12 mouse cellular contexts compared by ENCODE assay signal in the genomic region with DNA sequence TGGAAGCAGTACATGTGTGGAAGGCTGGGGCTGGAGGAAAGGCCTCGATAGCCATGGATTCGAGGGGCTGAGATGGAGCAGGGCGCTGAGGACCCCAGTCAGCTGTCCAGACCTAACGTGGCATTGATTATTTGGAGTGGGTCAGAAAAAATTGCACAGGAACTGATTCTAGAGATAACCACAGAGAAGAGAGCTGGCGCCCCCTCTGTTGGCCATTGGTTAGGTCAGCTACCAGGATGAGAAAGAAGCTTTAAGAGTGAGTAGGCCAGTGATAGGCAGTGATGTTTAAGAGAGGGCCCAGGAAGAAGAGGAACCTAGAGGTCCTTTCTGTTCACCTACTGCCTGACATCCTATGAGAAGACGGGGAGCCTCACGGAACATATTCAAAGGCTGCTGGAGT. TPM values are rescaled to one million over a fixed set of nuclear protein-coding genes. Genes with fewer than 3 reads are reported as not detected.
DNase-seq lines count a peak whose midpoint lies in the region; ATAC-seq and TF ChIP-seq lines count a peak whose summit lies in the region.
"Had no signal": no experiment of that assay in that cellular context is flagged by ENCODE, and none has a peak within 500 bp of the region (broad histone marks: within the 10 kb centered on the region; RNA-seq: fewer than 3 reads in every experiment).

No protein-coding gene starts in this region.

- peaks cover 16% of the 10 kb centered on the region; the same call in 1 of the 2 replicates for H3K36me3 ChIP-seq in intestine, postnatal 0 days (ENCODE audit: control insufficient read depth, insufficient read depth)
- H3K36me3 ChIP-seq in intestine, embryonic 15.5 days, result peaks cover 6% of the 10 kb centered on the region
- peaks cover 12% of the 10 kb centered on the region for H3K36me3 ChIP-seq in thymus, adult 2 months (ENCODE audit: control insufficient read depth, insufficient read depth, low read length)
- H3K36me3 ChIP-seq in splenic B cell, adult 2 months (ENCODE audit: control insufficient read depth, insufficient read depth, low read length, poor library complexity, severe bottlenecking), result peaks cover 2% of the 10 kb centered on the region; the same call in 1 of the 2 replicates

- TF ChIP-seq POLR2A in thymus, adult 2 months (IDR thresholded peaks at IDR 0.05; ENCODE audit: control insufficient read depth, extremely low read depth, insufficient read depth, low read length, poor library complexity), result no peak
- no peak for TF ChIP-seq POLR2A in cortical plate, adult 2 months (IDR thresholded peaks at IDR 0.05; ENCODE audit: extremely low read depth, insufficient read depth, low read length)

- H3K9ac ChIP-seq in intestine, postnatal 0 days (ENCODE audit: low read depth, low read length), result no peak overlapping the region
- H3K9ac ChIP-seq in intestine, embryonic 15.5 days, result no peak overlapping the region
- H3K9ac ChIP-seq: hindbrain, embryonic 12.5 days; midbrain, embryonic 12.5 days had no signal

- DNase-seq in thymus, adult 2 months, result peak; percentile 24
- DNase-seq in thymus, adult 18-20 months, result no peak
- peak; percentile 58 for DNase-seq in splenic B cell, adult 2 months (ENCODE audit: low read depth, low spot score)
- DNase-seq in right cerebral cortex, adult 18-20 months, result no peak

- H3K27ac ChIP-seq in intestine, postnatal 0 days (ENCODE audit: low read depth, low read length), result no peak overlapping the region
- H3K27ac ChIP-seq in intestine, embryonic 15.5 days, result no peak overlapping the region
- no peak overlapping the region for H3K27ac ChIP-seq in thymus, adult 2 months (ENCODE audit: control insufficient read depth, insufficient read depth, low read length)
- H3K27ac ChIP-seq in cortical plate, adult 2 months (ENCODE audit: insufficient read depth, low read length), result no peak overlapping the region
- H3K27ac ChIP-seq: hindbrain, embryonic 12.5 days; limb, embryonic 10.5 days; midbrain, embryonic 12.5 days had no signal

- no peak overlapping the region for H3K4me2 ChIP-seq in intestine, postnatal 0 days (replicated peaks; ENCODE audit: low read depth)
- H3K4me2 ChIP-seq in intestine, embryonic 15.5 days (replicated peaks), result no peak overlapping the region
- H3K4me2 ChIP-seq: hindbrain, embryonic 12.5 days; midbrain, embryonic 12.5 days had no signal

- 72% methylated on average over 7 of the region's 7 CpGs for WGBS in intestine, postnatal 0 days
- WGBS in intestine, embryonic 15.5 days, result 72% methylated on average over 7 of the region's 7 CpGs
- WGBS in thymus, adult 2 months, result 92% methylated on average over 7 of the region's 7 CpGs

- H3K27me3 ChIP-seq in intestine, postnatal 0 days (replicated peaks; ENCODE audit: control insufficient read depth, insufficient read depth, low read length), result no peaks in the 10 kb centered on the region
- no peaks in the 10 kb centered on the region for H3K27me3 ChIP-seq in intestine, embryonic 15.5 days (replicated peaks)
- no peaks in the 10 kb centered on the region for H3K27me3 ChIP-seq in thymus, adult 2 months (ENCODE audit: control insufficient read depth, insufficient read depth, low read length)
- H3K27me3 ChIP-seq in splenic B cell, adult 2 months (ENCODE audit: control insufficient read depth, insufficient read depth, low read length, poor library complexity, severe bottlenecking), result no peaks in the 10 kb centered on the region
- H3K27me3 ChIP-seq: hindbrain, embryonic 12.5 days; midbrain, embryonic 12.5 days had no signal

- peak; percentile 63 for TF ChIP-seq CTCF in intestine, postnatal 0 days (IDR thresholded peaks at IDR 0.05; ENCODE audit: low read depth)
- TF ChIP-seq CTCF in thymus, adult 2 months (IDR thresholded peaks at IDR 0.05; ENCODE audit: borderline replicate concordance, control insufficient read depth, extremely low read depth, insufficient read depth, low read length, poor library complexity), result no peak
- TF ChIP-seq CTCF in cortical plate, adult 2 months (IDR thresholded peaks at IDR 0.05; ENCODE audit: extremely low read depth, insufficient read depth, low read length), result peak; percentile 19; the same call in 1 of the 2 replicates

- 0 out of 2 replicates have a peak, but pooled peaks cover 7% of the 10 kb centered on the region for H3K4me1 ChIP-seq in intestine, postnatal 0 days (replicated peaks; ENCODE audit: control insufficient read depth, insufficient read depth, low read length)
- H3K4me1 ChIP-seq in intestine, embryonic 15.5 days (replicated peaks), result peaks cover 7% of the 10 kb centered on the region; the same call in 1 of the 2 replicates
- H3K4me1 ChIP-seq in thymus, adult 2 months (replicated peaks; ENCODE audit: control insufficient read depth, insufficient read depth, low read length), result 0 out of 2 replicates have a peak, but pooled peaks cover 3% of the 10 kb centered on the region
- H3K4me1 ChIP-seq in cortical plate, adult 2 months (ENCODE audit: control insufficient read depth, insufficient read depth, low read length), result no peaks in the 10 kb centered on the region
- H3K4me1 ChIP-seq: hindbrain, embryonic 12.5 days; limb, embryonic 10.5 days; midbrain, embryonic 12.5 days had no signal

- no peak overlapping the region for H3K4me3 ChIP-seq in intestine, postnatal 0 days (ENCODE audit: low read depth, low read length)
- H3K4me3 ChIP-seq in intestine, embryonic 15.5 days (replicated peaks), result no peak overlapping the region
- H3K4me3 ChIP-seq in thymus, adult 2 months (ENCODE audit: control insufficient read depth, insufficient read depth, low read length), result no peak overlapping the region
- H3K4me3 ChIP-seq in cortical plate, adult 2 months (ENCODE audit: insufficient read depth, low read length), result no peak overlapping the region
- H3K4me3 ChIP-seq: hindbrain, embryonic 12.5 days; limb, embryonic 10.5 days; midbrain, embryonic 12.5 days had no signal

- no peak for ATAC-seq in intestine, postnatal 0 days
- ATAC-seq in intestine, embryonic 15.5 days, result no peak
- no peak for ATAC-seq in activated CD4-positive, CD25-positive, alpha-beta regulatory T cell, adult 4 months

- no peaks in the 10 kb centered on the region for H3K9me3 ChIP-seq in intestine, postnatal 0 days (ENCODE audit: control insufficient read depth)
- no peaks in the 10 kb centered on the region for H3K9me3 ChIP-seq in intestine, embryonic 15.5 days
- H3K9me3 ChIP-seq: hindbrain, embryonic 12.5 days; limb, embryonic 10.5 days; midbrain, embryonic 12.5 days had no signal

RNA-seq across cellular contexts. Expression of a gene that starts 7.0 kb away (rescaled TPM):
- polyA plus RNA-seq in intestine, postnatal 0 days (2015; fragmentation: Nextera tagmentation; extraction: Ambion mirVana), result 17.4 and 18.0 TPM in 2 replicates
- polyA plus RNA-seq in intestine, embryonic 15.5 days (2015; fragmentation: Nextera tagmentation; extraction: Ambion mirVana), result 31.7 and 32.3 TPM in 2 replicates
- 25.5 and 29.4 TPM in 2 replicates for polyA plus RNA-seq in thymus, adult 2 months (2012; rRNA removed)
- polyA plus RNA-seq in cortical plate, adult 2 months (2012; rRNA removed), result 39.1 and 44.1 TPM in 2 replicates
- polyA plus RNA-seq in activated CD4-positive, CD25-positive, alpha-beta regulatory T cell, adult 4 months (2017; shearing (Covaris generic)), result 10 to 100 TPM; 29.9 to 32.1 TPM

RNA-seq across cellular contexts. Expression of a gene that starts 10.6 kb away (rescaled TPM):
- 63.0 and 64.4 TPM in 2 replicates for polyA plus RNA-seq in intestine, postnatal 0 days (2015; fragmentation: Nextera tagmentation; extraction: Ambion mirVana)
- polyA plus RNA-seq in intestine, embryonic 15.5 days (2015; fragmentation: Nextera tagmentation; extraction: Ambion mirVana), result 58.5 and 67.5 TPM in 2 replicates
- polyA plus RNA-seq in thymus, adult 2 months (2012; rRNA removed), result 5.4 and 6.9 TPM in 2 replicates
- polyA plus RNA-seq in cortical plate, adult 2 months (2012; rRNA removed), result 0.08 and 0.15 TPM in 2 replicates
- not detected for polyA plus RNA-seq in activated CD4-positive, CD25-positive, alpha-beta regulatory T cell, adult 4 months (2017; shearing (Covaris generic))

RNA-seq across cellular contexts. Expression of a gene that starts 15.4 kb away (rescaled TPM):
- polyA plus RNA-seq in intestine, postnatal 0 days (2015; fragmentation: Nextera tagmentation; extraction: Ambion mirVana), result 94.0 and 94.2 TPM in 2 replicates
- 158 and 180 TPM in 2 replicates for polyA plus RNA-seq in intestine, embryonic 15.5 days (2015; fragmentation: Nextera tagmentation; extraction: Ambion mirVana)
- polyA plus RNA-seq in thymus, adult 2 months (2012; rRNA removed), result 94.9 and 103 TPM in 2 replicates
- 55.7 and 59.2 TPM in 2 replicates for polyA plus RNA-seq in cortical plate, adult 2 months (2012; rRNA removed)
- polyA plus RNA-seq in activated CD4-positive, CD25-positive, alpha-beta regulatory T cell, adult 4 months (2017; shearing (Covaris generic)), result 10 to 100 TPM; 62.4 to 77.7 TPM

RNA-seq across cellular contexts. Expression of a gene that starts 23.9 kb away (rescaled TPM):
- 194 and 219 TPM in 2 replicates for polyA plus RNA-seq in intestine, postnatal 0 days (2015; fragmentation: Nextera tagmentation; extraction: Ambion mirVana)
- polyA plus RNA-seq in intestine, embryonic 15.5 days (2015; fragmentation: Nextera tagmentation; extraction: Ambion mirVana), result 203 and 241 TPM in 2 replicates
- 56.9 and 75.1 TPM in 2 replicates for polyA plus RNA-seq in thymus, adult 2 months (2012; rRNA removed)
- 56.8 and 67.0 TPM in 2 replicates for polyA plus RNA-seq in cortical plate, adult 2 months (2012; rRNA removed)
- polyA plus RNA-seq in activated CD4-positive, CD25-positive, alpha-beta regulatory T cell, adult 4 months (2017; shearing (Covaris generic)), result 10 to 100 TPM; 20.9 to 31.8 TPM

RNA-seq across cellular contexts. Expression of a gene that starts 24.0 kb away (rescaled TPM):
- polyA plus RNA-seq in intestine, postnatal 0 days (2015; fragmentation: Nextera tagmentation; extraction: Ambion mirVana), result not detected in 2 replicates
- polyA plus RNA-seq in intestine, embryonic 15.5 days (2015; fragmentation: Nextera tagmentation; extraction: Ambion mirVana), result not detected in 2 replicates
- polyA plus RNA-seq in thymus, adult 2 months (2012; rRNA removed), result not detected in 2 replicates
- polyA plus RNA-seq in cortical plate, adult 2 months (2012; rRNA removed), result not detected in 2 replicates
- polyA plus RNA-seq in activated CD4-positive, CD25-positive, alpha-beta regulatory T cell, adult 4 months (2017; shearing (Covaris generic)), result not detected
- polyA plus RNA-seq: embryonic facial prominence, embryonic 14.5 days; hindbrain, embryonic 12.5 days; limb, embryonic 10.5 days; midbrain, embryonic 12.5 days had no signal

Comparison
In these comparisons a context has a peak if more than half of its experiments do, and no peak if none do; other contexts are left out.
1. DNase-seq: peak in thymus, adult 2 months (single experiment) and splenic B cell, adult 2 months (single experiment); none in thymus, adult 18-20 months (0 of 2) and right cerebral cortex, adult 18-20 months (single experiment).